Mouse (Mus musculus): Measurements from ENCODE around the gene Otud7b. TPM values are rescaled to one million over a fixed set of nuclear protein-coding genes. Genes with fewer than 3 reads are reported as not detected.
A peak's percentile ranks its signal among the peaks of the same experiment; 100 is the strongest.

Otud7b gene
- polyA plus RNA-seq, 1 experiment from 2014 or later = 8.3 TPM

GRCm38 (mm10) chr3:96089882-96090489, 14.3 kb upstream of the Otud7b start:
- ATAC-seq (replicated peaks) = no peak
- H3K4me2 ChIP-seq (replicated peaks) = no peak overlapping the region
- H3K9ac ChIP-seq (replicated peaks) = no peak overlapping the region
- no peaks in the 10 kb centered on the region for H3K4me1 ChIP-seq
- no peak overlapping the region for H3K4me3 ChIP-seq
- H3K27ac ChIP-seq (replicated peaks) = no peak overlapping the region
- H3K9me3 ChIP-seq = no peaks in the 10 kb centered on the region
- WGBS = 64% methylated on average over 2 of the region's 2 CpGs
- no peaks in the 10 kb centered on the region for H3K36me3 ChIP-seq
- no peaks in the 10 kb centered on the region for H3K27me3 ChIP-seq

GRCm38 (mm10) chr3:96091146-96091545, 13.2 kb upstream of the Otud7b start:
- no peaks in the 10 kb centered on the region for H3K9me3 ChIP-seq
- H3K27me3 ChIP-seq = no peaks in the 10 kb centered on the region
- 82% methylated on average over 2 of the region's 2 CpGs for WGBS
- no peak overlapping the region for H3K27ac ChIP-seq (replicated peaks)
- no peaks in the 10 kb centered on the region for H3K36me3 ChIP-seq
- no peak for ATAC-seq (replicated peaks)
- H3K4me1 ChIP-seq = no peaks in the 10 kb centered on the region
- no peak overlapping the region for H3K4me3 ChIP-seq
- no peak overlapping the region for H3K9ac ChIP-seq (replicated peaks)
- no peak overlapping the region for H3K4me2 ChIP-seq (replicated peaks)

GRCm38 (mm10) chr3:96091966-96092365, 12.4 kb upstream of the Otud7b start:
- H3K27me3 ChIP-seq = no peaks in the 10 kb centered on the region
- H3K4me1 ChIP-seq = no peaks in the 10 kb centered on the region
- ATAC-seq (replicated peaks) = no peak
- H3K4me3 ChIP-seq = no peak overlapping the region
- WGBS = 47% methylated on average over 6 of the region's 6 CpGs
- no peaks in the 10 kb centered on the region for H3K9me3 ChIP-seq
- no peak overlapping the region for H3K9ac ChIP-seq (replicated peaks)
- H3K4me2 ChIP-seq (replicated peaks) = no peak overlapping the region
- no peak overlapping the region for H3K27ac ChIP-seq (replicated peaks)
- H3K36me3 ChIP-seq = no peaks in the 10 kb centered on the region

- H3K9me3 ChIP-seq = no peaks in the 10 kb centered on the region
- H3K4me3 ChIP-seq = no peak overlapping the region
- H3K9ac ChIP-seq (replicated peaks) = no peak overlapping the region
- no peaks in the 10 kb centered on the region for H3K4me1 ChIP-seq
- H3K36me3 ChIP-seq = no peaks in the 10 kb centered on the region
- 73% methylated on average over 13 of the region's 13 CpGs for WGBS
- no peaks in the 10 kb centered on the region for H3K27me3 ChIP-seq
- no peak for ATAC-seq (replicated peaks)
- H3K4me2 ChIP-seq (replicated peaks) = no peak overlapping the region
- no peak overlapping the region for H3K27ac ChIP-seq (replicated peaks)
These were observed 10.8 kb upstream of the Otud7b start for GRCm38 (mm10) chr3:96093509-96093908.

- no peak overlapping the region for H3K4me2 ChIP-seq (replicated peaks)
- H3K9me3 ChIP-seq = no peaks in the 10 kb centered on the region
- no peaks in the 10 kb centered on the region for H3K4me1 ChIP-seq
- H3K36me3 ChIP-seq = no peaks in the 10 kb centered on the region
- no peaks in the 10 kb centered on the region for H3K27me3 ChIP-seq
- ATAC-seq (replicated peaks) = no peak
- no peak overlapping the region for H3K9ac ChIP-seq (replicated peaks)
- H3K27ac ChIP-seq (replicated peaks) = no peak overlapping the region
- WGBS = 89% methylated on average over 13 of the region's 13 CpGs
- H3K4me3 ChIP-seq = no peak overlapping the region
These were observed 10.1 kb upstream of the Otud7b start for GRCm38 (mm10) chr3:96094203-96094602.

DNA sequence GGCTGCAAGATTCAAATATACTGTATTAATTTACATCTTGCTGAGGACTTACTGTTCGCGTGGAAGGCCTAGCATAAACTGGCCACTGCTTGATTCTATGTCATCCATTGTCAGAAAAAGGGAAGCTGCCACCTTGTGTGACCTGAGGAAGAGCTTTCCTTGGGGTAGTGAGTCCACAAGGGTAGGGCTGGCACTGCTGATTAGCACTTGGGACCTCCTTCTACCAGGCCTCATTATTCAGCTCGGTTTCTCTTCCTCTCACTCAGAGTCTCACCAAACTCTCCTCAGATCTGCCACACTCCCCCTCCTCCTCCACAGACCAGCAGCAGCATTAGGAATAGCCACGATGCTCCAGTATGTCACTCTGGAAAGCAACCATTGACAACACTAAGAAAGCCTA, 6.2 kb upstream of the Otud7b start:
- Histone ChIP-seq H3K4me1 (peaks cover 8% of the 10 kb centered on the region), H3K4me2 (replicated peaks) (no peak overlapping the region), H3K9ac (replicated peaks) (no peak overlapping the region), H3K4me3 (no peak overlapping the region), H3K36me3 (no peaks in the 10 kb centered on the region), H3K9me3 (no peaks in the 10 kb centered on the region), H3K27me3 (no peaks in the 10 kb centered on the region), H3K27ac (replicated peaks) (no peak overlapping the region)
- ATAC-seq (replicated peaks) = no peak
- 71% methylated on average over 4 of the region's 4 CpGs for WGBS

GRCm38 (mm10) chr3:96098616-96099267, 5.6 kb upstream of the Otud7b start:
- H3K4me1 ChIP-seq = peaks cover 9% of the 10 kb centered on the region
- WGBS = 57% methylated on average over 7 of the region's 7 CpGs
- no peaks in the 10 kb centered on the region for H3K36me3 ChIP-seq
- H3K4me3 ChIP-seq = no peak overlapping the region
- no peak overlapping the region for H3K27ac ChIP-seq (replicated peaks)
- ATAC-seq (replicated peaks) = no peak
- H3K27me3 ChIP-seq = no peaks in the 10 kb centered on the region
- no peak overlapping the region for H3K9ac ChIP-seq (replicated peaks)
- H3K4me2 ChIP-seq (replicated peaks) = no peak overlapping the region
- H3K9me3 ChIP-seq = no peaks in the 10 kb centered on the region

DNA sequence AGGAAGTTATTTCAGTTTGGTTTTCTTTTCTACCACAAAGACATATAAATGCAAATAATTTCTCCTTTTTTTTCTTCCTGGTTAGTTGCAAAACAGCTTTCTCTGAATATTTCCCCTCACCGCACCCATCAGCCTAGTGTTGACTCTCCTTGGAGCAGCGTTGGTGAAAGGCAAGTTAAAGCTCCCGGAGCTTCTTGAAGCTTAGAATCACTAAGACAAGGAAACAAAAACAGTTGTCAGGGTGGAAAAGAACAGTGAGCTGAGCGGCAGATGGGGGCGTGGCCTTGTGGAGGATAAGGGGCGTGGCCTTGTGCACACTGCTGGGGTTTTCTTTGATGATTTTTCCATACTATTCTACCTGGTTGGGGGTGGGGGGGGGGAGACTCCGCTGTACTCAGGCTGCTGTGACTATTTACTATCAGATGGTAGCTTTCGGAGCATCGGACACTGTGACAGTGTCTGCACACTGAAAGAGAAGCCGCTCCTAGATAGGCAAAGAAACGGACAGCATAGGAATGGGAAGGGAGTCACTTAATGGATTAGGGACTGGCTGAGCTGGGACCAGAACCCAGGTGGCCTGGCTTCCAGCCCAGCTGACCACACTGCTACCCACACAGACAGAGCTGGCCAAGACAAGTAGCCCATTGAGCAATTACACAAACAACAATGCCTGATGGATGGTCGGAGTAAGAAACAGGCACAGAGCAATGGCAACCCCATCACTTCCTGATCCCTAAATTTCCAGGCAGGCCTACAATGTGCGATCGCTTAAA, 2.0 kb upstream of the Otud7b start:
- Histone ChIP-seq H3K4me2 (replicated peaks) (peak overlapping the region; percentile 41), H3K27me3 (no peaks in the 10 kb centered on the region), H3K36me3 (no peaks in the 10 kb centered on the region), H3K9me3 (no peaks in the 10 kb centered on the region), H3K4me3 (peak overlapping the region; percentile 27), H3K9ac (replicated peaks) (0 out of 2 replicates have a peak overlapping the region, but pooled peaks have one; percentile 20), H3K4me1 (peaks cover 30% of the 10 kb centered on the region), H3K27ac (replicated peaks) (no peak overlapping the region)
- WGBS = 15% methylated on average over 14 of the region's 14 CpGs
- peak; percentile 39 for ATAC-seq (replicated peaks)

DNA sequence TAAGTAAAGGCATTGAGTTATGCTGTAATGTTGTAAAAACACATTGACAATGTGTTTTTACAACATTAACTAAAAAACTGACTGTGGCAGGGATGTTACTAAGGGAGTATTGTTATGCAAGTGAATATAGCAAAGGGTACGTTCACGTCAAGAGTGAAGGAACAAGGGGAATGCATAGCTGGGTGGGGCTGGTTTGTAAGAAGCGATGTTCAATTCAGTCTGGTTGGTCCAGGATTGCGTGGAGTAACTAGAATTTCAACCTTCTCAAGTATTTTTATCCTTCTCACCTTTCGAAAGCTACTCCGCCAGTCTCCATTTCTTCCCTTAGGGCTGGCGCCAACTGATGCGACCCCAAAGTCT, 446 bp upstream of the Otud7b start:
- Histone ChIP-seq H3K27ac (replicated peaks) (peak overlapping the region; percentile 68), H3K36me3 (no peaks in the 10 kb centered on the region), H3K4me1 (peaks cover 30% of the 10 kb centered on the region), H3K9me3 (no peaks in the 10 kb centered on the region), H3K4me3 (peak overlapping the region; percentile 90), H3K27me3 (no peaks in the 10 kb centered on the region), H3K4me2 (replicated peaks) (peak overlapping the region; percentile 81), H3K9ac (replicated peaks) (peak overlapping the region; percentile 86)
- WGBS = 1% methylated on average over 8 of the region's 8 CpGs
- no peak for ATAC-seq (replicated peaks)

DNA sequence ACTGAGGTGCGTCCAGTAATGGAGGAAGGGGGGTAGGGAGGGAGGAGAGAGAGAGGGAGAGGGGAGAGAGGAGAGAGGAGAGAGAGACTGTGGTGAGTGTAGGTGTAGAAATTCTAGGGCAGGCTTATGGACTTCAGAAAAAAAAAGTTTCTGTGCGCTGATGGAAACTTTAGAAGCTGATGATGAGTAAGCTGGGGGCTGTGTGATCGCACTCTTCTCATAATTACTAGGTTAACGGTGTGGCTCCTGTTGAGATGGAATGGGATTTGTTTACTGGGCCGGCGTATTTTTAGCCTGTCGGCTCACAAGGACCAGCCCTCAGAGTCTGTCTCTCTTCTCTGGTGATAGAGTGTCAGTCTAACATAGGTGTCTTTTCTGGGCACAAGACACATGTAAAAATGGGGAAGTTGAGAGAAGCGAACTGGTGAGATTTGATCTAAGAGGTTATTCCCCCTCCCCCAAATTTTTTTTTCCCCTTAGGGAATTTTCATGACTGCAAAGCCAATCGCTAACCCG, 963 bp downstream of the Otud7b start:
- Histone ChIP-seq H3K36me3 (no peaks in the 10 kb centered on the region), H3K9me3 (no peaks in the 10 kb centered on the region), H3K4me1 (peaks cover 30% of the 10 kb centered on the region), H3K9ac (replicated peaks) (peak overlapping the region; percentile 86), H3K4me3 (peak overlapping the region; percentile 90), H3K4me2 (replicated peaks) (peak overlapping the region; percentile 81), H3K27ac (replicated peaks) (no peak overlapping the region), H3K27me3 (no peaks in the 10 kb centered on the region)
- 9% methylated on average over 10 of the region's 10 CpGs for WGBS
- ATAC-seq (replicated peaks) = no peak; the same call in 1 of the 2 replicates

- Histone ChIP-seq H3K9me3 (no peaks in the 10 kb centered on the region), H3K36me3 (no peaks in the 10 kb centered on the region), H3K27me3 (no peaks in the 10 kb centered on the region), H3K9ac (replicated peaks) (no peak overlapping the region), H3K4me2 (replicated peaks) (no peak overlapping the region), H3K4me3 (no peak overlapping the region), H3K4me1 (peaks cover 30% of the 10 kb centered on the region), H3K27ac (replicated peaks) (no peak overlapping the region)
- WGBS = 86% methylated on average over 4 of the region's 4 CpGs
- no peak for ATAC-seq (replicated peaks)
These were observed 1.8 kb downstream of the Otud7b start for GRCm38 (mm10) chr3:96106151-96106550.

DNA sequence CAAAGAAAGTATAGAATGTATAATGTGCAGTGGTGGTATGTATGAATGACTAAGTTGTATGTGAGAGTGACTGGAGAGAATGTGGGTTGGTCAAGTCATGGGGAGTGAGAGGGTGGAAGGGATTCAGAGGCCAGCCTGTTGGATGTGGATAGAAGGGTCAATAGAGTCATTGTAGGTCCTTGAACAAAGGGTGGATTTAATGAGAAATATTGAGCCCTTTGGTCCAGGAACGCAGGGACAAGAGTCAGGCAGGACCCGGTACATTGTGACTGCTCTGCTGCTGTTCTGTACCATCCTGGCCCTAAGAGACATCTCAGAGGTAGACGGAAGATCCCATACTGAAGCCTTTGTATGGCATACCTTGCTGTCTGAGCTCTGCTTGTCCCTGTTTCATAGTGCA, 4.0 kb downstream of the Otud7b start:
- whole genome bisulfite sequencing = 73% methylated on average over 3 of the region's 3 CpGs

More for the DNA sequence above, 4.0 kb downstream of the Otud7b start:
- no peaks in the 10 kb centered on the region for H3K36me3 ChIP-seq
- peaks cover 22% of the 10 kb centered on the region for H3K4me1 ChIP-seq
- H3K27ac ChIP-seq (replicated peaks) = no peak overlapping the region
- no peak overlapping the region for H3K9ac ChIP-seq (replicated peaks)
- no peak overlapping the region for H3K4me3 ChIP-seq
- H3K9me3 ChIP-seq = no peaks in the 10 kb centered on the region
- no peak for ATAC-seq (replicated peaks)
- no peak overlapping the region for H3K4me2 ChIP-seq (replicated peaks)
- no peaks in the 10 kb centered on the region for H3K27me3 ChIP-seq

Data from forebrain, embryonic 15.5 days (tissue).